Mouse (Mus musculus) ES-Bruce4 (cell line): ENCODE data around the gene Pitpna.

Experiments
- CTCF ChIP-seq: IDR thresholded peaks from one replicate; pipeline ENCODE4 v1.8.1; 2011; ENCODE audit warnings: low read depth, low read length
- POLR2A ChIP-seq: IDR thresholded peaks from one replicate; pipeline ENCODE4 v1.8.1; 2011; ENCODE audit warnings: low read length; ENCODE audit not compliant: insufficient read depth

GRCm38 (mm10) chr11:75559870-75560504 is 27.9 kb upstream of the Pitpna start:
- TF ChIP-seq CTCF (no peak), POLR2A (no peak)
